Mouse (Mus musculus) olfactory bulb, adult 2 months (tissue): ENCODE data around the gene Lrp3.

Source experiments
- CTCF ChIP-seq: fragments of 200-500 bp; IDR thresholded peaks from 2 replicates; pipeline ENCODE4 v1.5.1; 2012; ENCODE audit warnings: low read depth, mild to moderate bottlenecking, low read length, moderate library complexity; ENCODE audit not compliant: insufficient read depth
- POLR2A ChIP-seq: fragments of 200-500 bp; IDR thresholded peaks from 2 replicates; pipeline ENCODE4 v1.6.1; 2012; ENCODE audit warnings: mild to moderate bottlenecking, low read depth, low read length, moderate library complexity; ENCODE audit not compliant: insufficient read depth

- no peak for TF ChIP-seq POLR2A
- TF ChIP-seq CTCF, result no peak
These were observed 24.0 kb downstream of the Lrp3 start for GRCm38 (mm10) chr7:35191276-35191675.
